In genomic region chr1:133307318-133307717, GRCm38 (mm10) we compare ENCODE assay signal across 9 mouse cellular contexts. TPM values are rescaled to one million over a fixed set of nuclear protein-coding genes. Genes with fewer than 3 reads are reported as not detected.
A peak's percentile ranks its signal among the peaks of the same experiment; 100 is the strongest.
DNase-seq lines count a peak whose midpoint lies in the region; ATAC-seq and TF ChIP-seq lines count a peak whose summit lies in the region.
"Had no signal": no experiment of that assay in that cellular context is flagged by ENCODE, and none has a peak within 500 bp of the region (broad histone marks: within the 10 kb centered on the region; RNA-seq: fewer than 3 reads in every experiment).

No protein-coding gene starts in this region.

- no peak overlapping the region for H3K4me3 ChIP-seq in thymus, adult 2 months (ENCODE audit: control insufficient read depth, insufficient read depth, low read length)
- no peak overlapping the region for H3K4me3 ChIP-seq in midbrain, postnatal 0 days (ENCODE audit: low read depth, low read length)
- H3K4me3 ChIP-seq: heart, embryonic 13.5 days had no signal

- H3K9ac ChIP-seq in midbrain, postnatal 0 days (replicated peaks; ENCODE audit: low read length, poor library complexity, severe bottlenecking), result no peak overlapping the region
- H3K9ac ChIP-seq: heart, embryonic 13.5 days had no signal

- TF ChIP-seq CTCF in thymus, adult 2 months (IDR thresholded peaks at IDR 0.05; ENCODE audit: borderline replicate concordance, control insufficient read depth, extremely low read depth, insufficient read depth, low read length, poor library complexity), result no peak
- peak; percentile 88 for TF ChIP-seq CTCF in midbrain, postnatal 0 days (IDR thresholded peaks at IDR 0.05)

- no peak for ATAC-seq in cerebellum, adult (ENCODE audit: insufficient number of reproducible peaks, low FRiP score, low TSS enrichment)
- no peak for ATAC-seq in midbrain, postnatal 0 days (ENCODE audit: low FRiP score)
- no peak for ATAC-seq in activated CD4-positive, CD25-positive, alpha-beta regulatory T cell, adult 4 months

- no peaks in the 10 kb centered on the region for H3K9me3 ChIP-seq in midbrain, postnatal 0 days (ENCODE audit: low read length)
- H3K9me3 ChIP-seq: heart, embryonic 13.5 days had no signal

- H3K36me3 ChIP-seq in thymus, adult 2 months (ENCODE audit: control insufficient read depth, insufficient read depth, low read length), result no peaks in the 10 kb centered on the region
- 0 out of 2 replicates have a peak, but pooled peaks cover 2% of the 10 kb centered on the region for H3K36me3 ChIP-seq in midbrain, postnatal 0 days (ENCODE audit: insufficient read depth, low read length)
- H3K36me3 ChIP-seq: heart, embryonic 13.5 days had no signal

- H3K27ac ChIP-seq in thymus, adult 2 months (ENCODE audit: control insufficient read depth, insufficient read depth, low read length), result no peak overlapping the region
- H3K27ac ChIP-seq in midbrain, postnatal 0 days (ENCODE audit: low read depth, low read length), result no peak overlapping the region
- H3K27ac ChIP-seq: heart, embryonic 13.5 days had no signal

- no peaks in the 10 kb centered on the region for H3K27me3 ChIP-seq in thymus, adult 2 months (ENCODE audit: control insufficient read depth, insufficient read depth, low read length)
- H3K27me3 ChIP-seq in midbrain, postnatal 0 days (ENCODE audit: insufficient read depth, low read length), result no peaks in the 10 kb centered on the region
- H3K27me3 ChIP-seq: heart, embryonic 13.5 days had no signal

- no peak for TF ChIP-seq POLR2A in thymus, adult 2 months (IDR thresholded peaks at IDR 0.05; ENCODE audit: control insufficient read depth, extremely low read depth, insufficient read depth, low read length, poor library complexity)

- H3K4me2 ChIP-seq in midbrain, postnatal 0 days (ENCODE audit: low read depth, low read length, poor library complexity, severe bottlenecking), result no peak overlapping the region
- H3K4me2 ChIP-seq: heart, embryonic 13.5 days had no signal

- 12% methylated on average over 6 of the region's 6 CpGs for WGBS in thymus, adult 2 months
- 13% methylated on average over 6 of the region's 6 CpGs for WGBS in midbrain, postnatal 0 days

- H3K4me1 ChIP-seq in thymus, adult 2 months (replicated peaks; ENCODE audit: control insufficient read depth, insufficient read depth, low read length), result no peaks in the 10 kb centered on the region
- H3K4me1 ChIP-seq in midbrain, postnatal 0 days (ENCODE audit: insufficient read depth, low read length), result peaks cover 3% of the 10 kb centered on the region; the same call in 1 of the 2 replicates

- peak; percentile 40 for DNase-seq in cerebellum, adult 11 months
- peak; percentile 32 for DNase-seq in thymus, adult 2 months
- DNase-seq in thymus, adult 18-20 months, result no peak
- peak; percentile 80 for DNase-seq in embryo, embryonic 11 days
- peak; percentile 55 to 56 for DNase-seq in kidney, postnatal 36 days
- peak; percentile 91 for DNase-seq in midbrain, postnatal 0 days (ENCODE audit: low spot score)

RNA-seq across cellular contexts. Expression of gene Golt1a, which starts 2.3 kb away (rescaled TPM):
- polyA plus RNA-seq in thymus, adult 2 months (2012; rRNA removed), result 0.07 TPM in 1 of 2 replicates, not detected in the other
- not detected in 2 replicates for total RNA-seq in midbrain, postnatal 0 days (2014; rRNA removed)
- not detected in 2 replicates for polyA plus RNA-seq in midbrain, postnatal 0 days (2015; fragmentation: Nextera tagmentation; extraction: Ambion mirVana)
- polyA plus RNA-seq in activated CD4-positive, CD25-positive, alpha-beta regulatory T cell, adult 4 months (2017; shearing (Covaris generic)), result not detected

RNA-seq across cellular contexts. Expression of gene Kiss1, which starts 14.4 kb away (rescaled TPM):
- 0.37 TPM in 1 of 2 replicates, not detected in the other for polyA plus RNA-seq in thymus, adult 2 months (2012; rRNA removed)
- not detected in 2 replicates for total RNA-seq in midbrain, postnatal 0 days (2014; rRNA removed)
- polyA plus RNA-seq in midbrain, postnatal 0 days (2015; fragmentation: Nextera tagmentation; extraction: Ambion mirVana), result 0.47 and 2.6 TPM in 2 replicates
- polyA plus RNA-seq in activated CD4-positive, CD25-positive, alpha-beta regulatory T cell, adult 4 months (2017; shearing (Covaris generic)), result not detected
- polyA plus RNA-seq: heart, embryonic 13.5 days had no signal

RNA-seq across cellular contexts. Expression of gene Ren1, which starts 43.0 kb away (rescaled TPM):
- polyA plus RNA-seq in thymus, adult 2 months (2012; rRNA removed), result 0.22 and 0.65 TPM in 2 replicates
- total RNA-seq in midbrain, postnatal 0 days (2014; rRNA removed), result 0.14 TPM in 1 of 2 replicates, not detected in the other
- polyA plus RNA-seq in midbrain, postnatal 0 days (2015; fragmentation: Nextera tagmentation; extraction: Ambion mirVana), result 0.23 TPM in 1 of 2 replicates, not detected in the other
- not detected for polyA plus RNA-seq in activated CD4-positive, CD25-positive, alpha-beta regulatory T cell, adult 4 months (2017; shearing (Covaris generic))

RNA-seq across cellular contexts. Expression of gene Etnk2, which starts 56.1 kb away (rescaled TPM):
- polyA plus RNA-seq in thymus, adult 2 months (2012; rRNA removed), result 0.18 and 0.80 TPM in 2 replicates
- total RNA-seq in midbrain, postnatal 0 days (2014; rRNA removed), result 49.8 and 52.0 TPM in 2 replicates
- 34.5 and 37.2 TPM in 2 replicates for polyA plus RNA-seq in midbrain, postnatal 0 days (2015; fragmentation: Nextera tagmentation; extraction: Ambion mirVana)
- polyA plus RNA-seq in activated CD4-positive, CD25-positive, alpha-beta regulatory T cell, adult 4 months (2017; shearing (Covaris generic)), result under 1 TPM in 1 of 2 experiments, not detected in 1; 0.20 TPM

Comparison
In these comparisons a context has a peak if more than half of its experiments do, and no peak if none do; other contexts are left out.
1. DNase-seq: peak in cerebellum, adult 11 months (single experiment), thymus, adult 2 months (single experiment), embryo, embryonic 11 days (single experiment), kidney, postnatal 36 days (2 of 2) and midbrain, postnatal 0 days (single experiment); none in thymus, adult 18-20 months (0 of 2).